Mouse (Mus musculus) retina, adult 2 months (tissue): ENCODE measurements around the gene Ntng1.
A peak's percentile ranks its signal among the peaks of the same experiment; 100 is the strongest.

Experiments
- DNase-seq: peaks from one replicate; pipeline ENCODE4 v3.0.0-alpha.2; 2012; ENCODE audit warnings: low read depth, low spot score

Ntng1 gene

DNA sequence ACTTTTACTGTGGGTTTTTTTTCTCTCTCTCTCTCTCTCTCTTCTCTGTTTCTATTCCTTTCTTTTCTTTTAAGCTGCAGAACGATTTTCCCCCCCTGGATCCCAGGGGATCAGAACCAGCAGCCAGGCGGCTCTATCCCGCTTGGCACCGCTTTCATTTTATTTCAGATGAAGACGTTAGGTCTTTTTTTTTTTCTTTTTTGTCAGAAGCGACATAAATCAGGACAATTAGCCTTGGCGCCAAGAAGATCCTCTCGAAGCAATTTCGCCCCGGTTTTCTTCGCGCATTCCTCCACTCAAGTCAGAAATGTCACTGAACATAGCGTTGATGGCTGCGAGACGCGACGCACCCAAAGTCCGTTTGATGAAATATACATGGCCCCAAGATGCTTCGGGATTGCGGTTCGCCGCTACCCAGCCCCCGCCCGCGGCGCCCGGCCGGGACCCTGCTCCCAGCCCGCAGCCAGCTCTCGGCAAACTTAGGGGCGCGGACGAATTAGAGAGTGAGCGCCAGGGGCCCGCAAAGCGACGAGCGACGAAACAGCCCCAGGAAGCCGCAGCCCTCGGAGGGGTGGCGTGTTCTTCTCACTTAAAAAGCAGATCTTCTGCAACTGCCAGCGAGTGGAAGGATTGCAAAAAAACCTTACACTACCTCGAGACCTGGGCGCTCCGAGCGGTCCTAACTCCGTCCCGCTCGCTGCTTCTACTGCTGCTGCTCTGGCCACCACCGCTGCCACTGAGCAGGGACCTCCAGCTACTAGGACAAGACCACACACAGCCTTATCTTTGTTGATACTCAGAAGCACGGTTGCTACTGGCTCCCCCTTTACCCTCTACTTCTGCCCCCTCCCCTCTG is at the start of gene Ntng1:
TSS of gene Ntng1 (minus strand) at position 806 of the 856 bp plus-strand sequence.
- no peak for DNase-seq

DNA sequence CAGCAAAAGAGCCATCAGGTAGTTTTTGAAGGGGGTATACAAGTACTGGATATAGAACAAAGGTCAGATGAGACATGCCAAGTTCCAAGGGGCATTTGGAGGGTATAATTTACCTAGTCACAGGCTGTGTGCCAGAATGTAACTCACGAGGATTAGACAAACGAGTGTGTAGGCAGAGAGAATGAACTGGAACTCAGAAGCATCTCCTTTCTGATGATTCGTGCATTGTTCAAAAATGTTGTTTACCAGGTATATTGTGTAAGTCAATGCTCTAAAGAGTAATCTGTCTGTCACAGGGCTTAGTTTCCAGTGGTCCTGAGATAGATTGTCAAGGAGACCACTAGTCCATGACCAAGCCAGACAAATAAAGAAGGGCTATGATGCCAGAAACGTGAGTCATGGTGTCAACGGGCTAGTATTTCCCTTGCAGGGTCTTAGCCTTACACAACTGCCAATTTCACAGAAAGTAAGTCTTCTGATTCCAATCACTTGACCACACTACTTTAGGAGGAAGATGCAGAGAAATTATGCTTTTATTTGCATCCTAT is 43.7 kb upstream of the Ntng1 start:
- no peak for DNase-seq

DNA sequence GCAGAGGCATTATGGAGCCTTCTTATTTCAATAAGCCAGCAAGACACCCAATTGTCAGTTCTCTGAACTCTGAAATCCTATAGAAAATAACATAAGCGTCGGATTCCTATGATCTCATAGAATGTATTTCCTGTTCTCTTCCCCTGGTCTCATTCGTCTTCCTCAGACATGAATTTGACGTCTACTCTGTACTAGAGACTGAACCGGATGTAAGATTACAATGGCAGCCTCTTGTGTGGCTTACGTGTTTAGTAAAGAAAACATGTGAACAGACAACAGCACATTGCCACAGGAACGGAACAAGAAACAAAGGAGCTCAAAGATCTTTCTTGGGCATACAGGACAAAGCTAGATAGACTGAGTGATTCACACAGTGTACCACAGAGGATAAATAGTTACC is 5.3 kb upstream of the Ntng1 start:
- DNase-seq, result no peak

GRCm38 (mm10) chr3:110144301-110145055 is 667 bp upstream of the Ntng1 start:
- no peak for DNase-seq

- no peak for DNase-seq
Measured at GRCm38 (mm10) chr3:110142314-110143205, 1.3 kb downstream of the Ntng1 start.

- peak; percentile 37 for DNase-seq
Measured at GRCm38 (mm10) chr3:110141351-110142302, 2.2 kb downstream of the Ntng1 start.

DNA sequence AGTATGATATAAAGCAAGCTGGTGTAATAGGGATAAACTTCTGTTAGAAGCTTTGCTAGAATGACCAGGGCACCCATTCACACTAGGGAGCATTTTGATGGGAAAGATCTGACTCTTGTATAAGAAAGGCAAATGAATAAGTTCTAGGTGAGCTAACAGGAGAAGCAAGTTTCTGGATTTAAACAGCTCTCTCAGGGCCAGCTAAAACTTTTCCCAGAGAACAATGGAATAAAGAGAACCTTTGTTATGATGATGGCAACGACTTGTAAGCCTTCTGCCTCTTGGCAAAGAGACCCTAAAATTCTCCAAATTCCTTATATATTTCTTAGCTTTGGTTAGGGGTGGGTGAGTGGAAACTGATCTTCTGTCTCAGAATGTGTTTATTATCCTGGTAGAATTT is 7.7 kb downstream of the Ntng1 start:
- DNase-seq, result no peak

- no peak for DNase-seq
Measured at GRCm38 (mm10) chr3:110133150-110133549, 10.7 kb downstream of the Ntng1 start.

GRCm38 (mm10) chr3:110132289-110132688 is 11.5 kb downstream of the Ntng1 start:
- DNase-seq, result no peak

GRCm38 (mm10) chr3:110131043-110131891 is 12.5 kb downstream of the Ntng1 start:
- DNase-seq, result no peak

DNA sequence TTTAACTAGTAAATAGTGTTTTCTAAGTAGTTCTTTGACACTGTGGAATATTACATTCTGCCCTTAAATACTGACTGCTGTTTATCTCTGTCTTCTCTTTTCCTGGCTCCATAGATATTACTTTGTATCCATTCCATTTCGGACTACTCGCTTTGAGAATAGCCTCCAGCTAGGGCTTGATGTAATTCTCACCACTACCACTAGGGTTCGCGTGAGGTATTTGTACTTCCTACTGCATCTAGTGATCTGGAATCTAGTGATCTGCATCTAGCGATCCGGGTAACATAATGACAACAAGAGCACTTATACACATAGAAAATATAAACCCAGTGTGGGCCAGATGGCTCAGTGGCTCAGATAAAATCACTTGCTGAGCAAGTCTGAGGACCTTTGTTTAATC is 14.2 kb downstream of the Ntng1 start:
- DNase-seq, result no peak

DNA sequence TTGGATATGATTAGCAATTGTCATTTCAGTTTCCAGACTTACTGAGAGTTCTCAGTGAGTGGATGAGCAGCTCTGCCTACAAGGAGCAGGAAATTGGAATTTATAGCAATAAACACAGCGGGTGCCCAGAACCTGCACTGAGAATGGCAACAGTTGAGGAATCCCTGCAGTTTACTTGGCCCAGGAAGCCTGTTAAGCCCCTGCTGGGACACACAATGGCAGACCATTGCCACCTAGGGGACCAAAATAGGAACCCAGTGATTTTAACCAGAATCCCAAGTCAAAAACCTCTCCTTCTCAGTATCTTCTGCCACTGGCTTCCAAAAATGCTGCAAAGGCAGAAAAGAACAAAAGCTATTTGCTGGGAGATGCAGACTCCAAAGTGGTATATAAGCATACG is 37.8 kb downstream of the Ntng1 start:
- no peak for DNase-seq

- DNase-seq, result no peak
Measured at GRCm38 (mm10) chr3:110094407-110094806, 49.4 kb downstream of the Ntng1 start.

GRCm38 (mm10) chr3:110094003-110094402 is 49.8 kb downstream of the Ntng1 start:
- no peak for DNase-seq

DNA sequence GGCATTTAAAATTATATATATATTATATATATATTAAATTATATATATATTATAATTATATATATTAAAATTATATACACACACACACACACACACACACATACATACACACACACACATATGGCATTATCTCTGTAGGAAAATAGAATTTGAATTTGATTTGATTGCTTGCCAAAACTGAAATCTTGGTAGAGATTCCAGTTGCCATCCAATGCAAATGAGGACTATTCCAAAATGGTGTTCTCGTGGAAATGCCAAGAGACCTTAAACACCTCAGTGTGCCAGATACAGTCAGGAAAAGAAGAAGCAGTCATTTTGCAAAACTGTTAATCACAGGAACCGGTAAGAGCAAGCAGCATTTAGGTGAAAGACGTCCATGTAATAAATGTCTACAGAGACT is 51.3 kb downstream of the Ntng1 start:
- no peak for DNase-seq

DNA sequence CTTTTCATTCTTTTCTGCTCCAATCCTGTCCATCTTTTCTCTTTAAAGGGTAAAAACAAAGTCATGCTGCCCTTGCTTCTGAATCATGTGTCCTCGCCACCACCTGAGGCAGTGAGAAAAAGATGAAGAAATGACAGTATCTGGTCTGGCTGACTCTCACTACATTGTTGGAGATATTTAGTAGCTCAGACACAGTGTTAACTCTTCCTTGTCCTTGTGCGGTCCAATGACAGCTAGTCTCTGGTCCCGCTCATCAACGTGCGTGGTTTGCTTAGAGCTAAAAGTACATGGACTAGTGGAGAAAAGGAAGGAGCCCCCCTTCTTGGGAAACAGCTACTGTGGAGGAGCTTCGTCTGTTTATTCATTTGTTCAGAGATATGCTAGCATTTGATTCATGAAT is 56.6 kb downstream of the Ntng1 start:
- DNase-seq, result no peak

DNA sequence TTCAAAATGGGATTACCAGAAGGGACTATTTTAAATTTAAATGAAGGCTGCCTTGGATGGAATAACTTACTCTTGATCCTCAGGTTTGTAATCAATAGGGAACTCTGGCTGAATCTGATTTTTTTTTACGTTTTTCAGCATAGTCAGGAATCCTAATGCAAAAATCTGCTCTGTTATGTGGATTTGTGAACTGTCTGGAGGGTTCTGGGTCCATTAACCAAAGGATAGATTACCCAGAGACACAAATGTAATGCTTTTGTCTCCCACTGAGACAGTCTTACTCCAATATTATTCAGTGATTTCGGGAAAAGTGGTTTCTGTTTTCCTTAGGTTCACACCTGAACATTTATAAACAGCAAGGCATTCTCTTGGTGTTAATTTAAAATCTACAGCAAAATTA is 58.5 kb downstream of the Ntng1 start:
- DNase-seq, result no peak

GRCm38 (mm10) chr3:110064709-110065256 is 79.0 kb downstream of the Ntng1 start:
- DNase-seq, result no peak

GRCm38 (mm10) chr3:110055915-110056314 is 87.9 kb downstream of the Ntng1 start:
- no peak for DNase-seq
